Mouse (Mus musculus): ENCODE data around the gene Mc3r. TPM values are rescaled to one million over a fixed set of nuclear protein-coding genes. Genes with fewer than 3 reads are reported as not detected.

Mc3r gene
- polyA plus RNA-seq, 1 experiment: not detected

DNA sequence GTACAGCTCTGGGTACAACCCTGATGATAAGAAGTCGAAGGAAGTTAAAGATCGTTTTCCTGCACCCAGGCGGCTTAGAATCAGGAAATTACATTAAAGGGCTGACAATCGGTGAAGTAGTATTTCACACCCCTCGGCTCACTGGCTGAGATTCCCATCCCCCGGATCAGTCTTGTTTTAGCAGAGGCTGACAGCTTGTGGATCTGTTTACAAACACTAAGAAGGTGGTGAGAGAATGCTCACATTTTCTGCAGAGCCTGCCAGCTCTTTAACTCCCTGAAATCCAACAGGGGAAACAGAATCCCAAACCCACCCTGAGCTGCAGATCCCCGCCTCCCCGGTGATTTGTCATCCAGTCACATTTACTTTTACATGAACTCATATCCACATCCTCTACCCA is 2.8 kb upstream of the Mc3r start:
- H3K27ac ChIP-seq (ENCODE audit: insufficient read depth, low read depth, low read length): no peak overlapping the region
- WGBS: 35% methylated on average over 8 of the region's 8 CpGs
- no peaks in the 10 kb centered on the region for H3K36me3 ChIP-seq (ENCODE audit: control insufficient read depth, insufficient read depth, low read length)
- H3K4me1 ChIP-seq (ENCODE audit: control insufficient read depth, insufficient read depth, insufficient read length, low read length): no peaks in the 10 kb centered on the region
- H3K27me3 ChIP-seq (ENCODE audit: control insufficient read depth, insufficient read depth, low read length): no peaks in the 10 kb centered on the region
- no peak overlapping the region for H3K4me3 ChIP-seq (ENCODE audit: low read depth, low read length)
- TF ChIP-seq CTCF (IDR thresholded peaks at IDR 0.05; ENCODE audit: extremely low read depth, insufficient read length, insufficient replicate concordance, low read depth, low read length) (no peak), POLR2A (IDR thresholded peaks at IDR 0.05; ENCODE audit: low read depth, low read length) (no peak)

DNA sequence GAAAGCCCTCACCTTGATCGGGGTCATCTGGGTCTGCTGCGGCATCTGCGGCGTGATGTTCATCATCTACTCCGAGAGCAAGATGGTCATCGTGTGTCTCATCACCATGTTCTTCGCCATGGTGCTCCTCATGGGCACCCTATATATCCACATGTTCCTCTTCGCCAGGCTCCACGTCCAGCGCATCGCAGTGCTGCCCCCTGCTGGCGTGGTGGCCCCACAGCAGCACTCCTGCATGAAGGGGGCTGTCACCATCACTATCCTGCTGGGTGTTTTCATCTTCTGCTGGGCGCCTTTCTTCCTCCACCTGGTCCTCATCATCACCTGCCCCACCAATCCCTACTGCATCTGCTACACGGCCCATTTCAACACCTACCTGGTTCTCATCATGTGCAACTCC is 1.0 kb downstream of the Mc3r start:
- no peaks in the 10 kb centered on the region for H3K36me3 ChIP-seq (ENCODE audit: control insufficient read depth, insufficient read depth, low read length)
- H3K27ac ChIP-seq (ENCODE audit: insufficient read depth, low read depth, low read length): no peak overlapping the region
- H3K4me1 ChIP-seq (ENCODE audit: control insufficient read depth, insufficient read depth, insufficient read length, low read length): no peaks in the 10 kb centered on the region
- 77% methylated on average over 14 of the region's 14 CpGs for WGBS
- H3K4me3 ChIP-seq (ENCODE audit: low read depth, low read length): no peak overlapping the region
- no peak for TF ChIP-seq POLR2A (IDR thresholded peaks at IDR 0.05; ENCODE audit: low read depth, low read length)
- no peak for TF ChIP-seq CTCF (IDR thresholded peaks at IDR 0.05; ENCODE audit: extremely low read depth, insufficient read length, insufficient replicate concordance, low read depth, low read length)
- H3K27me3 ChIP-seq (ENCODE audit: control insufficient read depth, insufficient read depth, low read length): no peaks in the 10 kb centered on the region

DNA sequence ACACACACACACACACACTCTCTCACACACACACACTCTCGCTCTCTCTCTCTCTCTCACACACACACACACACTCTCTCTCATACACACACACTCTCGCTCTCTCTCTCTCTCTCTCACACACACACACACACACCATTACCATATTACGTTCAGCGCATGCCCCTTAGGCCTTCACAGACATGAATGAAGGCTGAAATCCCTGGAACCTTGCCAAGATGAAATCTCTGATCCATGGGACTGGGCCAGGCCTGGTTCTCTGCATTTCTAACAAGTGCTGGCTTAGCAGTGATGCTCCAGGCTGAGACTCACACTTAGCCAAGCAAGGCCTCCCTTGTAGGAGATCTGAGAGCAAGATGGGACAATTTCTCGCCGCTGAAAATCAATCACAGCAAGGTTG is 8.1 kb downstream of the Mc3r start:
- 83% methylated on average over 6 of the region's 6 CpGs for WGBS
- H3K27me3 ChIP-seq (ENCODE audit: control insufficient read depth, insufficient read depth, low read length): no peaks in the 10 kb centered on the region
- no peaks in the 10 kb centered on the region for H3K4me1 ChIP-seq (ENCODE audit: control insufficient read depth, insufficient read depth, insufficient read length, low read length)
- H3K27ac ChIP-seq (ENCODE audit: insufficient read depth, low read depth, low read length): no peak overlapping the region
- TF ChIP-seq POLR2A (IDR thresholded peaks at IDR 0.05; ENCODE audit: low read depth, low read length) (no peak), CTCF (IDR thresholded peaks at IDR 0.05; ENCODE audit: extremely low read depth, insufficient read length, insufficient replicate concordance, low read depth, low read length) (no peak)
- H3K36me3 ChIP-seq (ENCODE audit: control insufficient read depth, insufficient read depth, low read length): no peaks in the 10 kb centered on the region
- no peak overlapping the region for H3K4me3 ChIP-seq (ENCODE audit: low read depth, low read length)

DNA sequence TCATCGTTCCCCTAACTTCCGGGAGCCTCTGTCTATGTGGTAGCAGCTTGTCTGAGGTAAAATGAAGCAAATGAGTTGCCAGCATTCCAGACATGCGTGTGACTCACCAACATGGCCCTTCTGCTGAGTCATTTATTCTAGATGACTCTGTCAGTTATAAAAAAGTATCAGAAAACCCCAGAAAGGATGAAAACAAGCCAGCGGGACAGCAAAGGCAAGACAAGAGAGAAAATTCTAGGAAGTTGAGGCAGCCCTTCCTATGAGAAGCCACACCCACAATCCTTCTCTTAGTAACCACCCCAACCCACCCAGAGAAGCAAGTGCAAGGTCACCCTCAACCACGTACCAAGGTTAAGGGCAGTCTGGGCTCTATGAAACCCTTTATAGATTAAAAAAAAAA is 8.7 kb downstream of the Mc3r start:
- Histone ChIP-seq H3K4me3 (ENCODE audit: low read depth, low read length) (no peak overlapping the region), H3K27me3 (ENCODE audit: control insufficient read depth, insufficient read depth, low read length) (no peaks in the 10 kb centered on the region), H3K36me3 (ENCODE audit: control insufficient read depth, insufficient read depth, low read length) (no peaks in the 10 kb centered on the region), H3K27ac (ENCODE audit: insufficient read depth, low read depth, low read length) (no peak overlapping the region), H3K4me1 (ENCODE audit: control insufficient read depth, insufficient read depth, insufficient read length, low read length) (no peaks in the 10 kb centered on the region)
- TF ChIP-seq POLR2A (IDR thresholded peaks at IDR 0.05; ENCODE audit: low read depth, low read length) (no peak), CTCF (IDR thresholded peaks at IDR 0.05; ENCODE audit: extremely low read depth, insufficient read length, insufficient replicate concordance, low read depth, low read length) (no peak)
- WGBS: 75% methylated on average over 5 of the region's 5 CpGs

DNA sequence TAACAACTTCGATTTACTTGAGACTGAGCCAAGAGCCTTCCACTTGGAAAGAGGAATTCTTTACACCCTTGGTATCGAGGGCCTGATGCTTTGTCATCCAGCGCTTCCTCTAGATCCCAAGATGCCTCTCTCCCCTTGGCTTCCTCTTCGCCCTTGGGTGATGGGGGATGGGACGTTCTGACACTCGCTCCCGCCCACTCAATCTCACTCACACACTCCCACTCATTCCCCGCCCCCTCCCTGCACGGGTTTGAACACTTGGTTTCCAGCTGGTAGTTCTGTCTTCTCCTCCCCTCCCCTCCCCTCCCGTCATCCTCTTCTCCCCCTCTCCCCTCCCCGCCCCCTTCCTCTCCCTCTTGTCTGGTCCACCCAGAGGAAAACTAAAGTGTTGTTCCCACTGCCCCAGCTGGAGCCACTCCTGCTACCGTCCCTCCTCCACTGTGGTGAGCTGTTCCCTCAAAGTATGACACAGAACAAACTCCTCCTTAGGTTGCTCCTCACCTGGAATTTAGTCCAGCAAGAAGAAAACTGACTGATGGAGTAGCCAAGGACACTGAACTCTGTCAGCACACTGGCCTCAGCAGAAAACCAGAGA is 9.3 kb downstream of the Mc3r start:
- H3K4me3 ChIP-seq (ENCODE audit: low read depth, low read length): no peak overlapping the region
- WGBS: 39% methylated on average over 12 of the region's 12 CpGs
- no peaks in the 10 kb centered on the region for H3K36me3 ChIP-seq (ENCODE audit: control insufficient read depth, insufficient read depth, low read length)
- no peaks in the 10 kb centered on the region for H3K27me3 ChIP-seq (ENCODE audit: control insufficient read depth, insufficient read depth, low read length)
- H3K4me1 ChIP-seq (ENCODE audit: control insufficient read depth, insufficient read depth, insufficient read length, low read length): no peaks in the 10 kb centered on the region
- no peak for TF ChIP-seq CTCF (IDR thresholded peaks at IDR 0.05; ENCODE audit: extremely low read depth, insufficient read length, insufficient replicate concordance, low read depth, low read length)
- TF ChIP-seq POLR2A (IDR thresholded peaks at IDR 0.05; ENCODE audit: low read depth, low read length): no peak
- no peak overlapping the region for H3K27ac ChIP-seq (ENCODE audit: insufficient read depth, low read depth, low read length)

DNA sequence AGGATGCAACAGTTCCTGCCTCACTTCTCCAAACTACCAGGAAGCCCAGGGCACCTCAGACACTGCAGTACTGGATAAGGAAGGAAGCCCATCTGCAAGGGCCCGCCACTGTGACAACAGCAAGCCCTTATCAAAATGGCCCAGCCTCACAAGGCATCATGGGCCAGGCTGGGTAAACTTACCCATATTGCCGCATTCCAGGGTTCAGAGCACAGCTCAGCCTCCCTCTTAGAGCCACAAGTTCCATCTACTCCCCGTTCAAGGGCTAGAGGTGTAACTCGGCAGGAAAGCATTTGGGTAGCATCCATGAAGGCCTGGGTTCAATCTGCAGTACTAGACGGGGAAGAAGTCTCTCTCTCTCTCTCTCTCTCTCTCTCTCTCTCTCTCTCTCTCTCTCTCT is 11.8 kb downstream of the Mc3r start:
- no peak overlapping the region for H3K4me3 ChIP-seq (ENCODE audit: low read depth, low read length)
- 57% methylated on average over 5 of the region's 5 CpGs for WGBS
- no peak overlapping the region for H3K27ac ChIP-seq (ENCODE audit: insufficient read depth, low read depth, low read length)
- no peaks in the 10 kb centered on the region for H3K27me3 ChIP-seq (ENCODE audit: control insufficient read depth, insufficient read depth, low read length)
- TF ChIP-seq CTCF (IDR thresholded peaks at IDR 0.05; ENCODE audit: extremely low read depth, insufficient read length, insufficient replicate concordance, low read depth, low read length) (no peak), POLR2A (IDR thresholded peaks at IDR 0.05; ENCODE audit: low read depth, low read length) (no peak)
- H3K36me3 ChIP-seq (ENCODE audit: control insufficient read depth, insufficient read depth, low read length): no peaks in the 10 kb centered on the region
- no peaks in the 10 kb centered on the region for H3K4me1 ChIP-seq (ENCODE audit: control insufficient read depth, insufficient read depth, insufficient read length, low read length)

DNA sequence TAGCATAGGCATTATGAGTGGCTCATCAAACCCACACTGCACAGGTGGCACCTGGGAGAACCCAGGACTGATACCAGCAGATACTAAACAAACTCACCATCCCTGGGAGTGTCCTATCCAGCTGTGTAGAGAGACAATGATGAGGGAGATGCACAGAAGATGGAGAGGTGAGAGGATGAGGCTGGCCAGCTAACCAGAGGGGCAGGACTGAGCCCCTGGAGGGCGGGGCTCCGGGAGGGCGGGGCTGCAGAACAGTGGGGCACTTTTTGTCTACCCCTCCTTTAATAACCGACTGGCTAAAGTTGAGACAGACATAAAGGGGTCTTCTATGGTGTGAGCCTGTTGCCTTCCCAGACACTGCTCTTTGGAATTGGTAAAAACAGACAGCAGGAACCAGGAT is 13.1 kb downstream of the Mc3r start:
- no peaks in the 10 kb centered on the region for H3K27me3 ChIP-seq (ENCODE audit: control insufficient read depth, insufficient read depth, low read length)
- WGBS: 80% methylated on average over 4 of the region's 4 CpGs
- H3K36me3 ChIP-seq (ENCODE audit: control insufficient read depth, insufficient read depth, low read length): no peaks in the 10 kb centered on the region
- H3K4me3 ChIP-seq (ENCODE audit: low read depth, low read length): no peak overlapping the region
- no peak for TF ChIP-seq POLR2A (IDR thresholded peaks at IDR 0.05; ENCODE audit: low read depth, low read length)
- TF ChIP-seq CTCF (IDR thresholded peaks at IDR 0.05; ENCODE audit: extremely low read depth, insufficient read length, insufficient replicate concordance, low read depth, low read length): no peak
- no peaks in the 10 kb centered on the region for H3K4me1 ChIP-seq (ENCODE audit: control insufficient read depth, insufficient read depth, insufficient read length, low read length)
- no peak overlapping the region for H3K27ac ChIP-seq (ENCODE audit: insufficient read depth, low read depth, low read length)

All from small intestine, adult 2 months (tissue).